Mouse (Mus musculus): ENCODE results near the gene Mroh3. TPM values are rescaled to one million over a fixed set of nuclear protein-coding genes. Genes with fewer than 3 reads are reported as not detected.

The Mroh3 gene
- not detected for total RNA-seq (2021)
- polyA plus RNA-seq (2012; rRNA removed), result not detected in 2 replicates
- long read RNA-seq, result 0 reads

DNA sequence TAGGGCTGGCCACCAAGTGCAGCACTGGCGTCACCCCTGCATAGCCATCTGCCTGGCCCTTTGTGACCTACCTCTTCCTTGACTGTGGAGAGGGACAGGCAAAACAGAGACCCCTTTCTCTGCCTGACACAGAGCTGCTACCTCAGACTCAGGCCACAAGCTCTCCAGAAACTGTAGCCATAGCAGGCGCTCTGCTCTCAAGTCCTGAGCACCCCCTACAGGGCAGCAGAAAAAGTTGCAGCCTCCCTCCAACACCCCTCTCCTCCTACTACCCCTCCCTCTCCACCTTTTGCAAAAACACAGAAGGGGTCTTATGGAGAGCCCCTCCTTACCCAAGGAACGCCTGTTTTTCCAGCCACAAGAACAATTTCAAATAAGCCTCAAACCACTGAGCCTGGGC, at the start of gene Mroh3:
Gene Mroh3, minus strand, starts transcription at position 26 of the 400 bp plus-strand sequence.
- TF ChIP-seq EP300 (IDR thresholded peaks at IDR 0.05; ENCODE audit: insufficient read depth, low read depth, low read length) (no peak), CTCF (IDR thresholded peaks at IDR 0.05) (peak; percentile 68)
- intact Hi-C loops (cut with DNase I), result loop anchor here (1.0 to 5.0 kb wide), 2 partner anchors 43 to 161 kb away; partner anchors contain the start of genes Ascl5 and Cacna1s
- Histone ChIP-seq H3K27me3 (ENCODE audit: control insufficient read depth, insufficient read depth, low read length) (no peaks in the 10 kb centered on the region), H3K79me2 (replicated peaks; ENCODE audit: control insufficient read depth, insufficient read depth, low read length) (no peaks in the 10 kb centered on the region), H3K4me1 (ENCODE audit: control insufficient read depth, insufficient read depth, low read length) (no peaks in the 10 kb centered on the region), H3K27ac (no peak within 1 kb of the TSS), H3K4me3 (no peak within 1 kb of the TSS), H3K36me3 (ENCODE audit: control insufficient read depth, insufficient read depth, low read length) (no peaks in the 10 kb centered on the region), H3K9ac (ENCODE audit: low read depth, low read length) (no peak within 1 kb of the TSS)
- WGBS, result 28% methylated on average over 3 of the region's 3 CpGs
- no peak for DNase-seq

DNA sequence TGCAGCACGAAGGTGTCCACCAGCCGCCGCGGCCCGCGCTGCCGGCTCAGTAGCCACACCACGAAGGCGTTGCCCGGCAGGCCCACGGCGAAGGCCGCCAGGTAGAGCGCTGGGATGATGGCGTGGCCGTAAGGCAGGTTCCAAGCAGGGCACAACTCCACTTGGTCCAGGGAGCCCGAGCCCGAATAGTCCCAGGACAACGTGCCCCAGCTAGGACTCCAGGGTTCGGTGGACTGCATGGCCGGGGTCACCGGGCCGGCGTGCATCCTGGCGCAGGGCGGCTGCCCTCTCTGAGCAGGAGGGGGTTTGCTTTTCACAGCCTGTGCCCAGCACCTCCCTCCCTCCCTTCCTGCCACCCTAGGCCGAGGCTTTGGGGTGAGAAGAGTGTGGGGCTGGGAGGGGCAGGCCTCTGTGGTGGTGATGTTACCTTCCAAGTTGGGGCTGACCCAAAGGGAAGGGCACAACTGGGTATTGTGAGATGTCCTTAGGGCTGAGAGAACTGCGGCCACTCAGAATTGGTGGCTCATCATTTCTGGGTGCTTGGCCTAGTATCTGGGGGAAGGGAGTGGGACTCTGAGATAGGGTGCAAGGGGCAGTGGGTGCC, 48.1 kb upstream of the Mroh3 start, which contains the start of gene Gpr25:
Gene Gpr25, minus strand, starts transcription at position 239 of the 604 bp plus-strand sequence.
- intact Hi-C loops (cut with DNase I), result no loop called here
- TF ChIP-seq POLR2A (IDR thresholded peaks at IDR 0.05; ENCODE audit: insufficient read depth, low read depth, low read length) (no peak), EP300 (IDR thresholded peaks at IDR 0.05; ENCODE audit: insufficient read depth, low read depth, low read length) (no peak), CTCF (IDR thresholded peaks at IDR 0.05) (no peak)
- no peaks in the 10 kb centered on the region for H3K79me2 ChIP-seq (replicated peaks; ENCODE audit: control insufficient read depth, insufficient read depth, low read length)
- H3K27me3 ChIP-seq (ENCODE audit: control insufficient read depth, insufficient read depth, low read length), result peaks cover 11% of the 10 kb centered on the region
- H3K4me1 ChIP-seq (ENCODE audit: control insufficient read depth, insufficient read depth, low read length), result peaks cover 2% of the 10 kb centered on the region; the same call in 1 of the 2 replicates
- no peaks in the 10 kb centered on the region for H3K36me3 ChIP-seq (ENCODE audit: control insufficient read depth, insufficient read depth, low read length)
- no peak within 1 kb of the TSS for H3K27ac ChIP-seq
- DNase-seq, result no peak
- 9% methylated on average over 28 of the region's 28 CpGs for WGBS
- peak within 1 kb of the TSS; percentile 42 for H3K4me3 ChIP-seq
- peak within 1 kb of the TSS; percentile 49 for H3K9ac ChIP-seq (ENCODE audit: low read depth, low read length)

DNA sequence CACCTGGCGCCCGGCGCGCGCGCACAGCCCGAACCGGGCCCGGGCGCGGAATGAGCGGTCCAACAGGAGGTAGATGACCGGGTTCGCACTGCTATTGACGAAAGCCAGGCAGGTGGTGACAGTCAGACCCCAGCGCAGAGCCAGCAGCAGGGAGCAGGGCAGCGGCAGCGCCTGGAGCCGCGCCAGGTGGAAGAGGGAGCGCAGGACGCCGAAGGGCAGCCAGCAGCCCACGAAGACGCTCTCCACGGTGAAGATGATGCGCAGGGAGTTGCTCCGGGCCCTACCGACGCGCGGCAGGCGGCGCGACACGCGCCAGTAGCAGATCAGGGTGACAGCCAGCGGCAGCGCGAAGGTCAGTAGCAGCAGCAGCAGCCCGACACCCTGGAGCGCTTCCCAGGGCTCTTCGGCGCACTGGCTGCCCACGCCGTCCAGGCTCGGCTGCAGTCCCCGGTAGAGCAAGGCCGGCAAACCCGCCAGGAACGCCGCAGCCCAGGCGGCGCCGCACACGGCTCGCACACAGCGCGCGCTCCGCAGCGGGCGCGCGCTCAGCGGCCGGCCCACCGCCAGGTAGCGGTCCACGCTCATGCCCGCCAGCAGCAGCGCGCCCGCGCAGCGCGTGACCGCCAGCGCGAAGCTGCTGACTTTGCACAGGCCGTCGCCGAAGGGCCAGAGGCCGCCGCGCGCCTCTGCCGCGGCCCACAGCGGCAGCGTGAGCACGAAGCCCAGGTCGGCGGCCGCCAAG, 47.4 kb upstream of the Mroh3 start:
- DNase-seq, result peak; percentile 53 to 69
- peaks cover 11% of the 10 kb centered on the region for H3K27me3 ChIP-seq (ENCODE audit: control insufficient read depth, insufficient read depth, low read length)
- intact Hi-C loops (cut with DNase I), result no loop called here
- under 1% methylated on average over 94 of the region's 95 CpGs for WGBS
- H3K4me3 ChIP-seq, result peak overlapping the region; percentile 42
- TF ChIP-seq POLR2A (IDR thresholded peaks at IDR 0.05; ENCODE audit: insufficient read depth, low read depth, low read length) (no peak), CTCF (IDR thresholded peaks at IDR 0.05) (no peak), EP300 (IDR thresholded peaks at IDR 0.05; ENCODE audit: insufficient read depth, low read depth, low read length) (no peak)
- peaks cover 2% of the 10 kb centered on the region; the same call in 1 of the 2 replicates for H3K4me1 ChIP-seq (ENCODE audit: control insufficient read depth, insufficient read depth, low read length)
- H3K36me3 ChIP-seq (ENCODE audit: control insufficient read depth, insufficient read depth, low read length), result no peaks in the 10 kb centered on the region
- peak overlapping the region; percentile 49 for H3K9ac ChIP-seq (ENCODE audit: low read depth, low read length)
- H3K79me2 ChIP-seq (replicated peaks; ENCODE audit: control insufficient read depth, insufficient read depth, low read length), result no peaks in the 10 kb centered on the region
- H3K27ac ChIP-seq, result no peak overlapping the region

DNA sequence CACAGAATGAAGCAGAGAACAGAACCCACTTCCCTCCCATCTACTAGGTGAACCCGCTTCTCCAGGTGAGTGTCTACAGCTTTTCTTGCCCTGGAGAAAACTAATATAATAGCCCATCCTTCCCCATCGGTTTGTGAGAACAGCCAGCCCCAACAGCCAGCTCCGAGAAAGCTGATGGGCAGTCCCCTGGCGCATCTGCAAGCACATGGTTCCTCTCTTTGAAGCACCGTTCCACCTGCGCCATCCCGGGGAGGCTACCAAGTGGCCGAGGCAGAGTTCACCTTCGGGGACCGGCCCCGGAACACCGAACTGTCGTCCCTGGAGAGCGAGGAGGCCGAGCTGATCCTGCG, 46.9 kb upstream of the Mroh3 start:
- H3K9ac ChIP-seq (ENCODE audit: low read depth, low read length), result no peak overlapping the region
- 5% methylated on average over 16 of the region's 16 CpGs for WGBS
- no peaks in the 10 kb centered on the region for H3K36me3 ChIP-seq (ENCODE audit: control insufficient read depth, insufficient read depth, low read length)
- H3K79me2 ChIP-seq (replicated peaks; ENCODE audit: control insufficient read depth, insufficient read depth, low read length), result no peaks in the 10 kb centered on the region
- TF ChIP-seq POLR2A (IDR thresholded peaks at IDR 0.05; ENCODE audit: insufficient read depth, low read depth, low read length), result no peak
- TF ChIP-seq EP300 (IDR thresholded peaks at IDR 0.05; ENCODE audit: insufficient read depth, low read depth, low read length), result no peak
- TF ChIP-seq CTCF (IDR thresholded peaks at IDR 0.05), result no peak
- H3K4me3 ChIP-seq, result no peak overlapping the region
- H3K27me3 ChIP-seq (ENCODE audit: control insufficient read depth, insufficient read depth, low read length), result peaks cover 11% of the 10 kb centered on the region
- intact Hi-C loops (cut with DNase I), result no loop called here
- H3K27ac ChIP-seq, result no peak overlapping the region
- DNase-seq, result no peak
- H3K4me1 ChIP-seq (ENCODE audit: control insufficient read depth, insufficient read depth, low read length), result peaks cover 2% of the 10 kb centered on the region; the same call in 1 of the 2 replicates

DNA sequence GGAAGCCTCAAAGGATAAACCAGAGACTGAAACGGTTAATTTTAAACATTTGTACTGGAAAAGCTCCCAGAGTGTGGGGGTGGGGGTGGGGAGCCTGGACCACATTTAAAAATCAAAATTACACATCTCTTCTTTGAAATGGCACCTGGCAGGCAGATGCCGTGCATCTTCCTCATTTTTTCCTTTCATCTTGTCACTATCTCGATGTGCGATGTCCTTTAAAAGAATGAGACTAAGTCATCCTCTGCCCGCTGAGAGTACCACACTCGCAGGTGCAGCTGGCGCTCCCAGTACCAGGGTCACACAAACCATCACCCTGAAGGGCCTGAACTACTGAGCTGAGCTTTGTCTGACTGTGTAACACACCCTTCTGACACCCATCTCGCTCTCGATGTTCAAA, 45.9 kb upstream of the Mroh3 start:
- DNase-seq, result no peak
- Histone ChIP-seq H3K79me2 (replicated peaks; ENCODE audit: control insufficient read depth, insufficient read depth, low read length) (no peaks in the 10 kb centered on the region), H3K4me1 (ENCODE audit: control insufficient read depth, insufficient read depth, low read length) (peaks cover 2% of the 10 kb centered on the region; the same call in 1 of the 2 replicates), H3K9ac (ENCODE audit: low read depth, low read length) (no peak overlapping the region), H3K4me3 (no peak overlapping the region), H3K27ac (no peak overlapping the region), H3K36me3 (ENCODE audit: control insufficient read depth, insufficient read depth, low read length) (no peaks in the 10 kb centered on the region), H3K27me3 (ENCODE audit: control insufficient read depth, insufficient read depth, low read length) (peaks cover 11% of the 10 kb centered on the region)
- TF ChIP-seq CTCF (IDR thresholded peaks at IDR 0.05) (no peak), EP300 (IDR thresholded peaks at IDR 0.05; ENCODE audit: insufficient read depth, low read depth, low read length) (no peak), POLR2A (IDR thresholded peaks at IDR 0.05; ENCODE audit: insufficient read depth, low read depth, low read length) (no peak)
- intact Hi-C loops (cut with DNase I), result no loop called here
- WGBS, result 67% methylated on average over 9 of the region's 9 CpGs

DNA sequence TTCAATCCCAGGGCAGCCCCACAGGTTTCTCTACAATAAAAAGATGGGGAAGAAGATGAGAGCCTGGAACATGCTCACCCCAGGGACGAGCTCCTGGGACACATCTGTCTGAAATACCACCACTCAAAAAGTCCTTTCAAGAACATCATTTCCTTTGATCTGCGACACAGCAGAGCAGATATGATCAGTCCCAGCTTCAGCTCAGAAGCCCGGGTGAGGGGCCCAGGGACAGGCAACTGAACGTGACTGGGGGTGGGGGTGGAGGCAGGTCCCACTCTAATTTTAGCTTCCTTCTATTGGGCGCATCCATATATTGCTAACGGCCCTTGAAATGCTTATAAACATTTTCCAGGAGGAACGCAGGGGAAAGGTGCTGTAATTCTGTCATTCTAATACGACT, 43.0 kb upstream of the Mroh3 start:
- no peak for DNase-seq
- no peaks in the 10 kb centered on the region for H3K36me3 ChIP-seq (ENCODE audit: control insufficient read depth, insufficient read depth, low read length)
- H3K27ac ChIP-seq, result no peak overlapping the region
- intact Hi-C loops (cut with DNase I), result no loop called here
- H3K9ac ChIP-seq (ENCODE audit: low read depth, low read length), result no peak overlapping the region
- WGBS, result 53% methylated on average over 8 of the region's 8 CpGs
- H3K79me2 ChIP-seq (replicated peaks; ENCODE audit: control insufficient read depth, insufficient read depth, low read length), result no peaks in the 10 kb centered on the region
- H3K27me3 ChIP-seq (ENCODE audit: control insufficient read depth, insufficient read depth, low read length), result peaks cover 7% of the 10 kb centered on the region
- peaks cover 2% of the 10 kb centered on the region; the same call in 1 of the 2 replicates for H3K4me1 ChIP-seq (ENCODE audit: control insufficient read depth, insufficient read depth, low read length)
- TF ChIP-seq POLR2A (IDR thresholded peaks at IDR 0.05; ENCODE audit: insufficient read depth, low read depth, low read length) (no peak), EP300 (IDR thresholded peaks at IDR 0.05; ENCODE audit: insufficient read depth, low read depth, low read length) (no peak), CTCF (IDR thresholded peaks at IDR 0.05) (no peak)
- H3K4me3 ChIP-seq, result no peak overlapping the region

All from heart, adult 2 months (tissue).